Mouse (Mus musculus): ENCODE results near the gene Cct5.

Gene Cct5

GRCm38 (mm10) chr15:31601646-31602374, at the start of gene Cct5, which contains the start of gene Fam173b:
TSS of gene Cct5 (minus strand) at chr15:31601804.
TSS of gene Fam173b (plus strand) at chr15:31601852.
- peak; percentile 98 for DNase-seq (ENCODE audit: low read depth, low spot score)

- no peak for DNase-seq (ENCODE audit: low read depth, low spot score)
Observed at GRCm38 (mm10) chr15:31650821-31651220, 49.2 kb upstream of the Cct5 start.

GRCm38 (mm10) chr15:31649691-31650090, 48.1 kb upstream of the Cct5 start:
- no peak for DNase-seq (ENCODE audit: low read depth, low spot score)

- DNase-seq (ENCODE audit: low read depth, low spot score) = no peak
Observed at GRCm38 (mm10) chr15:31647851-31648569, 46.4 kb upstream of the Cct5 start.

GRCm38 (mm10) chr15:31647225-31647624, 45.6 kb upstream of the Cct5 start:
- no peak for DNase-seq (ENCODE audit: low read depth, low spot score)

- peak; percentile 19 for DNase-seq (ENCODE audit: low read depth, low spot score)
Observed at GRCm38 (mm10) chr15:31636091-31636595, 34.5 kb upstream of the Cct5 start.

GRCm38 (mm10) chr15:31634582-31634981, 33.0 kb upstream of the Cct5 start:
- no peak for DNase-seq (ENCODE audit: low read depth, low spot score)

- no peak for DNase-seq (ENCODE audit: low read depth, low spot score)
Observed at GRCm38 (mm10) chr15:31632478-31632877, 30.9 kb upstream of the Cct5 start.

- DNase-seq (ENCODE audit: low read depth, low spot score) = no peak
Observed at GRCm38 (mm10) chr15:31631396-31631858, 29.8 kb upstream of the Cct5 start.

- DNase-seq (ENCODE audit: low read depth, low spot score) = no peak
Observed at GRCm38 (mm10) chr15:31629556-31629955, 28.0 kb upstream of the Cct5 start.

GRCm38 (mm10) chr15:31628180-31628579, 26.6 kb upstream of the Cct5 start:
- no peak for DNase-seq (ENCODE audit: low read depth, low spot score)

- no peak for DNase-seq (ENCODE audit: low read depth, low spot score)
Observed at GRCm38 (mm10) chr15:31627277-31628154, 25.9 kb upstream of the Cct5 start.

- DNase-seq (ENCODE audit: low read depth, low spot score) = no peak
Observed at GRCm38 (mm10) chr15:31619521-31619920, 17.9 kb upstream of the Cct5 start.

GRCm38 (mm10) chr15:31617261-31617660, 15.7 kb upstream of the Cct5 start:
- DNase-seq (ENCODE audit: low read depth, low spot score) = no peak

GRCm38 (mm10) chr15:31614666-31615065, 13.1 kb upstream of the Cct5 start:
- DNase-seq (ENCODE audit: low read depth, low spot score) = peak; percentile 80

- DNase-seq (ENCODE audit: low read depth, low spot score) = no peak
Observed at GRCm38 (mm10) chr15:31613826-31614453, 12.3 kb upstream of the Cct5 start.

- DNase-seq (ENCODE audit: low read depth, low spot score) = no peak
Observed at GRCm38 (mm10) chr15:31611976-31612375, 10.4 kb upstream of the Cct5 start.

- peak; percentile 34 for DNase-seq (ENCODE audit: low read depth, low spot score)
Observed at GRCm38 (mm10) chr15:31611027-31611426, 9.4 kb upstream of the Cct5 start.

- no peak for DNase-seq (ENCODE audit: low read depth, low spot score)
Observed at GRCm38 (mm10) chr15:31606821-31607220, 5.2 kb upstream of the Cct5 start.

GRCm38 (mm10) chr15:31603113-31603512, 1.5 kb upstream of the Cct5 start:
- DNase-seq (ENCODE audit: low read depth, low spot score) = no peak

- DNase-seq (ENCODE audit: low read depth, low spot score) = peak; percentile 79
Observed at GRCm38 (mm10) chr15:31602426-31602825, 822 bp upstream of the Cct5 start.
